Mouse (Mus musculus) embryonic stem cell, embryonic (primary cell): ENCODE data around the gene Lactbl1.

Experiments used
- CTCF ChIA-PET, 4 experiments: fragments of 300-600 bp in 2 of 4; fragments of 350-600 bp in 2 of 4; sonication (Branson Sonifier 250); formaldehyde crosslinking; loops; one replicate each; lab custom pipeline; 2022; ENCODE audit warnings: inconsistent platforms in 2 of 4; lab: Charles Lee
- POLR2A ChIA-PET, 4 experiments: fragments of 300-600 bp in 2 of 4; fragments of 350-600 bp in 2 of 4; sonication (Branson Sonifier 250); formaldehyde crosslinking; loops; one replicate each; lab custom pipeline; 2022; ENCODE audit warnings: antibody characterized with exemption in 4 of 4, inconsistent platforms in 1 of 4; lab: Charles Lee

Lactbl1 gene

DNA sequence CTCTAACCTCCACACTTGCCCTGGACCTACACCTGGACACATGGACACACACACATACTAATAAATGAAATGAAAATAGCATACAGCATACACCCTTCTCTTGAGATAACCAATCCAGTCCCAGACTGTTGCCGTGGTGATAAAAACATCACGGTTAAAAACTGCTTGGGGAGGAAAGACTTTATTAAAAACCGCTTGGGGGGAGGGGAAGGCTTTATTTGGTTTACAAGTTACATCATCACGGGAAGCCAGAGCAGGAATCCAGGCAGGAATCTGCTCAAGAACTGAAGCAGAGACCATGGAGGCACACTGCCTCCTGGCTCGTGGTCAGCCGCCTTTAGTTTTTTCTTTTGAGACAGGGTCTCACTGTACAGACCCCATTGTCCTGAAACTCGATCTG is 8.8 kb upstream of the Lactbl1 start:
- ChIA-PET POLR2A (interaction anchor here in 3 of 4 experiments (0.6 to 1.3 kb wide), 6 partner anchors 31 to 647 kb away, joined by 3 to 4 read pairs (median 3); no protein-coding TSS in a partner anchor), CTCF (interaction anchor here in 1 of 4 experiments (1.5 to 1.7 kb wide), 2 partner anchors 9 to 11 kb away, joined by 4 to 5 read pairs; partner anchors contain the start of genes Kdm1a and Lactbl1)

DNA sequence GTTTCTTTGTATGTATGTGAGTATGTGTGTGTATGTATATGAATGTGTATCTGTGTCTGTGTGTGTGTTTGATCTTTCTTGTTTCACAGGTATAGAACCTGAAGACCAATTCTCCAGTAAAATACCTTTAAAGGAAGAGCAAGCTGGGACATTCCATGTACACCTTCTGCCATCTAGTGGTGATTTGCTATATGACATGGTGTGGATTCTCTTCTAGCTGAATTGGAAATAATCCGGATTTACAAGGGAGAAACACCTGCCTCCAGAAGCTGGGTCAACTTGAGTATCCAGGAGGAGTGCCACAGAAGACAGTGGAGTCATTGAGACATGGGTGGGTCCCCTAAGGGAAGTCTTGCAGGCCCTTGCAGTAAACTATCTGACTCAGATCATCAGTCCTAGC is 1.1 kb upstream of the Lactbl1 start:
- ChIA-PET CTCF (interaction anchor here (0.6 to 2.4 kb wide), 76 partner anchors 9 to 1854 kb away, joined by 3 to 11 read pairs (median 4); partner anchors contain the start of genes Kdm1a (in 2 of the 4), Asap3 (in 1 of the 4) and Htr1d (in 1 of the 4)), POLR2A (interaction anchor here (0.6 to 1.6 kb wide), 9 partner anchors 11 to 304 kb away, joined by 3 to 5 read pairs (median 4); partner anchors contain the start of gene Tex46 (in 1 of the 4))

DNA sequence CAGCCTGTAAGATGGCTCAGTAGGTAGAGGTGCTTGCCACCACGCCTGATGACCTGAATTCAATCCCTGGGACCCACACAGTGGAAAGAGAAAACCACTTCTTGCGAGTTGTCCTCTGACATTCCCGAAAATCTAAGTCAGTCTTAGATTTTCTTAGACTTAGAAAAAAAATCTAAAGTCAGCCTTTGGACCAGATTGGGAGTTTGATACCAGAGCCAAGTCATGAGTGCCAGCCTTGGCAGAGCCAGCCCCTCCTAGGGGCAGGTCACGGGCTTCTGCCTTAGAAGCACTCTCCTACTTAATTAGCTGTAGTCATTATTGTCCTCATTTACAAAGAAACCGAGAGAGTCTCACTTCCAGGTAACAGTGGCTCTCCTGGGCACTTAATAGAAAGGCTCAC is 465 bp upstream of the Lactbl1 start:
- CTCF ChIA-PET = interaction anchor here (0.6 to 2.4 kb wide), 74 partner anchors 9 to 1855 kb away, joined by 3 to 11 read pairs (median 4); partner anchors contain the start of genes Kdm1a (in 2 of the 4), Asap3 (in 1 of the 4) and Htr1d (in 1 of the 4)
- POLR2A ChIA-PET = interaction anchor here in 3 of 4 experiments (0.9 to 1.6 kb wide), 10 partner anchors 11 to 208 kb away, joined by 3 to 5 read pairs (median 4); partner anchors contain the start of genes Luzp1 (in 1 of the 3) and Tex46 (in 1 of the 3)

DNA sequence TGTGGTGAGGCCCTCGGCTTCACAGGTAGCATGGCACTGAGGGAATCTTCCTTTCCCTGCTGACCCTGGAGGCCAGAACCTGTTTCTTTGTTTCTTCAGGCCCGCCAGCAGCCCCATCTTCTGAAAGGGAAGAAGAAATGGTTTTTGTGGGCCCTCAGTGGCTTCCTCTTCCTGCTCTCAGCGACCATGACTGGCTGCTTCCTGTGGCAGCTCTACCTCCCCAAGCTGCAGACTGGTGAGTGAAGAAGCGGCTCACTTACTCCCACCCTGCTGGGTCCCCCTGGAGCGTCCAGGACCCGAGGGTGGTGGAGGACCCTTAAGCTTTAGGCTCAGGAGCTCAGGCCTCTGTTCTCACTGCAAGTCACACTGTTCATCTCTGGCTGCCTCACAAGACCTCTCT is 4.2 kb downstream of the Lactbl1 start:
- POLR2A ChIA-PET = no interaction called here
- CTCF ChIA-PET = interaction anchor here in 2 of 4 experiments (0.5 to 1.4 kb wide), 3 partner anchors 7 to 61 kb away, joined by 3 to 4 read pairs (median 3); no protein-coding TSS in a partner anchor

DNA sequence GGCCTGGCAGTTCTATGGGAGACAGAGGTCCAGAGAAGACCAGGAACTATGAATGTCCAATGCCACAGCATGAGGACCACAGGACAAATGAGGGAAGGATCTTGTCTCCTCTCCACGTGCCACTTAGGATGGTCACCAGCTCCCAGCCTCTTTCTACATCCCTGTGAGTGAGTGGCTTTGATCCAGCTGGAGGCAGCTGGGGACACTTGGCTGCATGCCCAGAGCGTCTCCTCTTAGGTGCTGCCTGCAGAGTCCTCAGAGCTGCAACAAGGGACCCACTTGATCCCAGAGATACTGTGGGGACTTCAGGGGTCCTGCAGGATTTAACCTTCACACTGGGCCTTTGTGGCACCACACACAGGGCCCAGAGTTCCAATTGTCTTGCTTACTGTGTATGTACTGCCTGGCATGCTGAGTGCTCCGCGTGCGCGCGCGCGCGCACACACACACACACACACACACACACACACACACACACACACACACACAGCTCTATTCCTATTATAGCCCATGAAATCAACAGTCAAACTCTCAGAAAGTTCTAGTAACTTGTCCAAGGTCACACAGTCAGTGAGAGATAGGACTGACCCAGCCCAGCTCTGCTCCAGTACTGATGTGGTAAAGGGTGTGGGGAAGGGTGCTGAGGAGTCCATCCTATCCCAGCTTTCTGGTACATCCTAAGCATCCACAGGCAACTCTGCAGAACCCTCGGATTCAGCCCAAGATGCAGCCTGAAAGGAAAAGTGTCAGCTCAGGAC is 9.0 kb downstream of the Lactbl1 start:
- CTCF ChIA-PET = interaction anchor here in 2 of 4 experiments (0.7 to 1.6 kb wide), 2 partner anchors 10 to 226 kb away, joined by 3 to 5 read pairs; no protein-coding TSS in a partner anchor
- POLR2A ChIA-PET = interaction anchor here in 3 of 4 experiments (0.5 to 0.7 kb wide), 5 partner anchors 87 to 712 kb away, joined by 3 to 5 read pairs (median 3); no protein-coding TSS in a partner anchor

DNA sequence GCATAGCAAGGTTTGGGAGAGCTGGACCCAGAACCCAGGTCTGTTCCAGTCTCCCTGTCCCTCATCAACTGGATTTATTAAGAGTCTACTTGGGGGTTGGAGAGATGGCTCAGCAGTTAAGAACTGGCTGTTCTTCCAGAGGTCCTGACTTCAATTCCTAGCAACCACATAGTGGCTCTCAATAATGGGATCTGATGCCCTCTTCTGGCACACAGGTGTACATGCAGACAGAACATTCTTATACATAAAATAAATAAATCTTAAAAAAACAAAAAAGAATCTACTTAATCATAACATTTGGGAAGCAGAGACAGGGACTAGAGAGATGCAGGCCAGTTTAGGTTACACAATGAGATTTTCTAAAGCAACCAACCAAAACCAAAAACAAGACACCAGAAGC is 13.6 kb downstream of the Lactbl1 start:
- ChIA-PET CTCF (interaction anchor here in 2 of 4 experiments (0.8 to 1.9 kb wide), 5 partner anchors 10 to 211 kb away, joined by 3 to 8 read pairs (median 4); no protein-coding TSS in a partner anchor), POLR2A (interaction anchor here in 2 of 4 experiments (0.7 to 1.0 kb wide), 3 partner anchors 17 to 339 kb away, joined by 3 read pairs; no protein-coding TSS in a partner anchor)

DNA sequence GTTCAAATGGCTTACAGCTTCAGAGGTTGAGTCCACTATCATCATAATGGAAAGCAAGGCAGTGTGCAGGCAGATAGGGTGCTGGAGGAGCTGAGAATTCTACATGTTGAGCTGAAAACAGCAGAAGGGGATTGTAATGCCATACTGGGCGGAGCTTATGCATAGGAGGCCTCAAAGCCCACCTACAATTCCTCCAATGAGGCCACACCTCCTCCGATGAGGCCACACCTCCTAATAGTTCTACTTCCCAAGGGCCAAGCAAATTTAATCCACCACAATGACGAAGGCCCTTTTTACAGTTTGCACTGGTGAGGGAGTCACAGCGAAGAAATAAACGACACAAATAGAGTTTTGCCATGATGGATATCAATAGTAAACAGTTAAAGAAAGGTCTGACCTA is 14.1 kb downstream of the Lactbl1 start:
- ChIA-PET CTCF (interaction anchor here in 2 of 4 experiments (0.7 to 1.9 kb wide), 8 partner anchors 11 to 345 kb away, joined by 3 to 8 read pairs (median 4); no protein-coding TSS in a partner anchor), POLR2A (interaction anchor here in 2 of 4 experiments (0.6 to 1.0 kb wide), 4 partner anchors 17 to 339 kb away, joined by 3 to 4 read pairs (median 3); no protein-coding TSS in a partner anchor)

DNA sequence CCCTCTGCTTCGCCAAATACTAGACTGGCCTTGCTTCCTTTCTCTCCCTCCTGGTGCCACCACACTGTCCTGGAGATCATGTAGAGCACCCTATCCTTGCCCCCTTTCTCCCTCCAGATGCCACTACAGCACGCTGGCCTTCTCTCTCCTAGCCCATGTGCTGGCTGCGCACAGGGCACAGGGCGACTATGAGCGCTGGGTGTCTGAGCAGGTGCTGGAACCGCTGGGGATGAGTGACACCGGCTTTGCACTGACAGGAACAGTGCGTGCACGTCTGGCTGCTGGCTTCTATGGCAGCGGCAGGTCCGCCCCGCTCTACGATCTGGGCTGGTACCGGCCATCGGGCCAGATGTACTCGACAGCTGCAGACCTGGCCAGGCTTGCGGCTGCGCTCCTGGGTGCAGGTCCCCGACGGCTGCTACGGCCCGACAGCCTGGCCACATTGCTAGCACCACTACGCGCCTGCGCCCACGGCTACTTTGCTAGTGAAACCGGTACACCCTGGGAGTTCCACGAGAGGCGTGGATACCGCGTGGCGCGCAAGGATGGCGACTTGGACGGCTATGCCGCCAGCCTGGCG is 14.7 kb downstream of the Lactbl1 start:
- CTCF ChIA-PET = interaction anchor here in 3 of 4 experiments (0.7 to 2.3 kb wide), 14 partner anchors 11 to 344 kb away, joined by 3 to 12 read pairs (median 4); no protein-coding TSS in a partner anchor
- POLR2A ChIA-PET = interaction anchor here in 3 of 4 experiments (0.6 to 1.4 kb wide), 7 partner anchors 10 to 338 kb away, joined by 3 to 4 read pairs (median 3); no protein-coding TSS in a partner anchor

DNA sequence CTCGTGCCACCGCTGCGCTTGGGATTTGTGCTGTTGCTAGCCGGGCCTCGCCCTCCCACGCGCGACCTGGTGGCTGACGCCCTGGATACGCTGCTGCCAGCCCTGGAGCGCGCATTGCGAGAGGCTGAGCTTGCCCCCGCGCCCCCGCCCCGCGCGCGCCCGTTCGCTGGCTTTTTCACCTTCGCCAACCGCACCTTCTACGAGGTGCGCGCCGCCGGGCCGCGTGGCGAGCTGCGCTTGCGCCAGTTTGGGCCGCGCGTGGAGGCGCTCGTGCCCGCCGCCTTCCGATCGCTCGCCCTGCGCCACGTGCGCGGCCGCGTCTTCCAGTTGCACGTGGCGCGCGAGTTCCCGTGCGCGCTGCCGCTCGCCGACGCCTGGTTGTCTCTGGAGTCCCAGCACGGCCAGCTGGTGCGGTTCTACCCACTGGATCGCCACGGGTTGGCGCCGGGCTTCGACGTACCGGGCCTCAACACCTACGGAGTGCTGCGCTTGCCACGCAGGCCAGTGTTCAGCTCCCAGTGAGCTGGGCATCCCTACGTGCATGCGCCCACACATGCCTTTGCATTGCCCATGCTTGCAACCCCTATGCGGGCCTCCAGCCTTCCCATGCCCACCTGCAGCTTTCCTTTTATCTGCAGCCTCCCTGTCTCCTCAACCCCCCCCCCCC is 15.3 kb downstream of the Lactbl1 start:
- ChIA-PET POLR2A (interaction anchor here (0.6 to 1.6 kb wide), 16 partner anchors 9 to 410 kb away, joined by 3 to 5 read pairs (median 3); partner anchors contain the start of genes Htr1d (in 1 of the 4) and Zbtb40 (in 1 of the 4)), CTCF (interaction anchor here in 3 of 4 experiments (0.6 to 2.3 kb wide), 15 partner anchors 11 to 458 kb away, joined by 3 to 12 read pairs (median 3); partner anchors contain the start of gene Asap3 (in 1 of the 3))

DNA sequence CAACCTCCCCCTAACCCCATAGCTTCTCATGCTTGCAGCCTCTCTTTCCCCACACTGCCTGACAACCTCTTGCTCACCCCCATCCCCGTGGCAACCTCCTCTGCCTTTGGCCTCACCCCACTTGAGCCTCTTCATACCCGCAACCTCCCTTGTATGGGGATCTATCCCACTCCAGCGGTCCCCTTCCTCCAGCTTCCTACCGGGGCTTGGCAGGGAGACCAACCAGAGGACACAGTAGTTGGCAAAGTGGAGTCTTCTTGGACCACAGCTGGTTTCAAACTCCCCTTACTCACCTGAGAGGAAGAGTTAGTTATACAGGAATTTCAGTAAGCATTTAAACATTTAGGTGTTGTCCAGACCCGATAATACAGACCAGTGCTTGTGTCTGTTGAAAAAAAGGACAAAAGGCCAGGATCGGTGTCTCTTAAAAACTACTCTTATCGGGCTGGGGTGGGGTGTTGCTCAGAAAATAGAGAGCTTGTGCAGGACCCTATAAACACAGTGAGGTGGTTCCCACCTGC is 15.9 kb downstream of the Lactbl1 start:
- CTCF ChIA-PET = interaction anchor here in 3 of 4 experiments (0.6 to 2.3 kb wide), 18 partner anchors 10 to 670 kb away, joined by 3 to 12 read pairs (median 3); partner anchors contain the start of gene Asap3 (in 1 of the 3)
- POLR2A ChIA-PET = interaction anchor here (0.6 to 1.6 kb wide), 17 partner anchors 9 to 410 kb away, joined by 3 to 5 read pairs (median 3); partner anchors contain the start of genes Htr1d (in 1 of the 4), Kdm1a (in 1 of the 4) and Zbtb40 (in 1 of the 4)

DNA sequence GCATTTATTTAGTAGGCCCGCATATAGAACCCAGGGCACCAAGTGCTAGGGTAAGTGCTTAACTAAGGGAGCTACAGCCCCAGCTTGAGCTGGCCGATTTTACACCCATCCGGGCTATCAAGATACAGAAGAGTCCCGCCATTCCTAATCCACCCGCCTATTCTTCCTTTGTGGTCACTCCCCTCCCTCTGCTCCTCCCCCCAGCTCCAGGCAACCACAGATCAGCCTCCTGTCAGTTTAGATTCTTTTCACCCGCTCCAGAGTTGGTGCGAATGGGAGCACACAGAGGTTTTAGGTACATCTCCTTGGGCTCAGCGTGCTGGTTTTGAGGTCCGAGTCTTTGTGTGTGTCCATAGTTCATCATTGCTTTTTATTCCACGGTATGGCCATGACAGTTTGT is 16.5 kb downstream of the Lactbl1 start:
- ChIA-PET POLR2A (interaction anchor here in 3 of 4 experiments (0.7 to 1.6 kb wide), 7 partner anchors 18 to 265 kb away, joined by 3 to 4 read pairs (median 3); partner anchors contain the start of gene Kdm1a (in 1 of the 3)), CTCF (interaction anchor here in 3 of 4 experiments (0.9 to 2.3 kb wide), 6 partner anchors 9 to 670 kb away, joined by 3 to 12 read pairs (median 3); no protein-coding TSS in a partner anchor)

DNA sequence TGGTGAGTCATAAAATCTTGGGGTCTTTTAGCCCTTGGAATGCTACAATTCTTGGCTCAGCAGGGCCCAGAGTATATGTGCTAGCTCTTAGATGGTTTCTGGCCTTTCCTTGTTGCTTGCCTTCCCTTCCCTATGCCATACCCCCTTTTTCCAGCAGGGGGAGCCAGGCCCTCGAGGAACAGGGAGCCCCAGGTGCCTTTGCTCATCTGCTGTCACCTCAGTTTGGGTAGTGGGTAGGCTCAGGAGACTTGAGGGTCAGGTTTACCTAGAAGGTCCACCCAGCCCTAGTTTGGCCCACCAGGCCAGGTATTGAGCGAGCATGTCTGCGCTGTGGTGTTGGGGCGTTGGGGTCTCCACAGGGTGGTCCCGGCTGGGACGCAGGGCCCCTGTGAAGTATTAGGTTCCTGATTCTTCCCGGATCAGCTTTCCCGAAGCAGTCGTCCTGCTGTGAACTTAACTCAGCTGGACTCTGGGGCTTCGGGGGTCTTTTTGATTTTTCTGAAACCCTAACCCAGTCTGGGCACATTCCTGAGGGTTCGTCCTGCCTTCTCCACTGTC is 26.6 kb downstream of the Lactbl1 start:
- ChIA-PET POLR2A (interaction anchor here in 1 of 4 experiments (0.6 to 0.7 kb wide), 2 partner anchors 48 to 186 kb away, joined by 3 read pairs; no protein-coding TSS in a partner anchor), CTCF (interaction anchor here (0.6 to 2.9 kb wide), 60 partner anchors 8 to 542 kb away, joined by 3 to 18 read pairs (median 3); partner anchors contain the start of gene Zbtb40 (in 1 of the 4))

DNA sequence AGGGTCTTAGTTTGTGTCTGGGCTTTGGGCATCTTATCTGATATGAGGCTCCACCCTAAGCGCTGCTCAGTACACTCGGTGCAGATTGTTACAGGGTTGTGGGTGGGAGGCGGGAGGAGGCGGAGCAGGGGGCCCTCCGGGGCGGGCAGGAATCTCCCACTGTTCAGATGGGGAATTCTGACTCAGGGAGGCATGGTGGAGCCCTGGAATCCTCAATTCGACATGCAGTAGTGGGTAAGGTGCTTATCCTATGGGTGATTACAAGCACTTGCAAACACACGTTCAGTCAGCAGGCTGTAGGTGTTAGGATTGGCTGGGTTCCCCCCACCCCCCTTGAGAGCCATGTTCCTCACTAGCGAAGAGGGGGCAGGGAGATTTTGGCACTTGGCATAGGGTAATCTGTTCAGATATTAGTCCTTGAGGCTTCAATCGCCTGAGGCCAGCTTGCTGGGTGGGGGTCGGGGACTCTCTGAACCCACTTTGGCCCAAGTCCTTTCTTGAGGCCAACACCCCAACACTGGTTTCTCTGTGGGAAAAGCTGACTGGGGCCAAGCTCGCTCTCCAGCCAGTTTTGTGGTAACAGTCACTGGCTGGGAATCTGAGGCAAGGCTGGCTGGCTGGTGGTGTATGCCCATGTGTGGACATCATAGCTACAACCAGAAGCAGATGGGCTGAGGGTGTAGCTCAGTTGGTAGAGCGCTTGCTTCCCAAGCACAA is 27.2 kb downstream of the Lactbl1 start:
- CTCF ChIA-PET = interaction anchor here in 3 of 4 experiments (0.6 to 2.9 kb wide), 24 partner anchors 11 to 457 kb away, joined by 3 to 18 read pairs (median 4); no protein-coding TSS in a partner anchor
- POLR2A ChIA-PET = interaction anchor here in 2 of 4 experiments (0.6 kb wide), 2 partner anchors 116 to 208 kb away, joined by 3 to 4 read pairs; no protein-coding TSS in a partner anchor

DNA sequence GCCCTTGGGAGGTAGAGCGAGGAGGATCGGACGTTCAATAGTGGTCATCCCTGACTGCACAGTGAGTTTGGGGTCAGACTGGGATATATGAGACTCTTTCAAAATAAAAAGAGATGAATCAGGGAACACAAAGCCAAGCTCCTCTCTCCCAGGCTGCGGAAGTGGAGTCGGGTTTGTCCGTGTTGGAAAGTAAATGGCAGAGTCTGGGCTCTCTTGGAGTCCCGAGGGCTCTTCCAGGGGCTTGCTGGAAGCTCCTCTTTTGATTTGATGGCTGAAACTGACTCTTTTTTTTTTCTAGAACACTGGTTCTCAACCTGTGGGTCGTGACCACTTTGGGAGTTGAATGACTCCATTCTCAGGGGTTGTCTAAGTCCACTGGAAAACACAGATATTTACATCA is 27.8 kb downstream of the Lactbl1 start:
- ChIA-PET POLR2A (interaction anchor here in 2 of 4 experiments (0.6 kb wide), 2 partner anchors 117 to 208 kb away, joined by 3 to 4 read pairs; no protein-coding TSS in a partner anchor), CTCF (interaction anchor here in 3 of 4 experiments (0.6 to 2.9 kb wide), 13 partner anchors 15 to 457 kb away, joined by 3 to 18 read pairs (median 4); no protein-coding TSS in a partner anchor)

DNA sequence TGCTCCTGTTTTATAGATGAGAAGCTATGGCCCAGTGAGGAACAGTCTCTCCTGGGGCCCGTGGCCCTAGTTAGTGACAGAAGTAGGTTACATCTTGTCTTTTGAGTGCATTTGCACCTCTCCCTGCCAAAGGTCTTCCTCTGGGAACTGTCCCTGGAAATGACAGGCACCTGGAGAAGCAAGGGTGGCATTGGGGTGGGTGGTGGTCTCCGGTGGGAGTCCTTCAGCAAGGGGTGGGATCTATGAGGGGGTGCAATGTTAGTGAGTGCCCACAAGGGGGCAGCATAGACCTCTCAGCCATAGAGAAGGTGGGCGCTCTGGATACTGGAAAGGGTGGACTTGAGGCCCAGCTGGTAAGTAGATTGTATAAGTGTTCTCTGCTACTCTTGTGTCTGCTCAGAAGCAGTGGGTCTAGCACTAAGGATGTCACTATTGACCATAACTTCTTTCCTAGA is 29.0 kb downstream of the Lactbl1 start:
- CTCF ChIA-PET = interaction anchor here (0.5 to 2.9 kb wide), 51 partner anchors 10 to 544 kb away, joined by 3 to 18 read pairs (median 4); partner anchors contain the start of gene Lactbl1 (in 1 of the 4)
- POLR2A ChIA-PET = interaction anchor here in 2 of 4 experiments (0.6 to 1.7 kb wide), 5 partner anchors 227 to 330 kb away, joined by 3 to 8 read pairs (median 3); no protein-coding TSS in a partner anchor
